Mouse (Mus musculus) stomach, embryonic 15.5 days (tissue): Measurements from ENCODE around the gene Sphk1. TPM values are rescaled to one million over a fixed set of nuclear protein-coding genes. Genes with fewer than 3 reads are reported as not detected.

Source experiments
- ATAC-seq: fragments of 200-750 bp; cut with Nextera tagmentation; 2 replicates; pipeline ENCODE4 v1.8.0; 2017; ENCODE audit warnings: low read depth, moderate number of reproducible peaks, moderate TSS enrichment; ENCODE audit not compliant: insufficient read depth, low FRiP score
- H3K27ac ChIP-seq: fragments of 300-500 bp; sonication (generic); 2 replicates; pipeline ENCODE4 v1.5.1; 2015; ENCODE audit warnings: mild to moderate bottlenecking, inconsistent platforms
- H3K27me3 ChIP-seq: fragments of 300-500 bp; sonication (generic); replicated peaks from 2 replicates; pipeline ENCODE4 v1.6.1; 2015; ENCODE audit warnings: inconsistent platforms
- H3K36me3 ChIP-seq: fragments of 300-500 bp; sonication (generic); 2 replicates; pipeline ENCODE4 v1.6.1; 2015; ENCODE audit warnings: inconsistent platforms
- H3K4me1 ChIP-seq: fragments of 300-500 bp; sonication (generic); 2 replicates; pipeline ENCODE4 v1.6.1; 2015; ENCODE audit warnings: inconsistent platforms
- H3K4me2 ChIP-seq: fragments of 300-500 bp; sonication (generic); 2 replicates; pipeline ENCODE4 v1.6.1; 2015; ENCODE audit warnings: mild to moderate bottlenecking, inconsistent platforms
- H3K4me3 ChIP-seq: fragments of 300-500 bp; sonication (generic); replicated peaks from 2 replicates; pipeline ENCODE4 v1.5.1; 2015; ENCODE audit warnings: inconsistent platforms
- H3K9ac ChIP-seq: fragments of 300-500 bp; sonication (generic); 2 replicates; pipeline ENCODE4 v1.6.1; 2015; ENCODE audit warnings: inconsistent platforms
- H3K9me3 ChIP-seq: fragments of 300-500 bp; sonication (generic); 2 replicates; pipeline ENCODE4 v1.6.1; 2016; ENCODE audit warnings: inconsistent platforms
- WGBS: fragments of 180-500 bp; shearing (Covaris S2); methylation state at CpG from one replicate; pipeline ENCODE4 v1.1.7; 2015; 5-methylcytosine and 5-hydroxymethylcytosine counted together
- polyA plus RNA-seq: library from polyadenylated mRNA; unstranded; fragments of >200 nt; fragmentation: Nextera tagmentation; extraction: Ambion mirVana; gene quantifications from 2 replicates; pipeline ENCODE4 v1.2.1, GENCODE M21; 2015

Sphk1 gene
- polyA plus RNA-seq, 1 experiment from 2014 or later, result 15.3 TPM

- Histone ChIP-seq H3K9ac (no peak within 1 kb of the TSS), H3K36me3 (no peaks in the 10 kb centered on the region), H3K4me1 (peaks cover 26% of the 10 kb centered on the region), H3K4me3 (0 out of 2 replicates have a peak within 1 kb of the TSS, but pooled peaks have one; percentile 4), H3K27me3 (no peaks in the 10 kb centered on the region), H3K27ac (peak within 1 kb of the TSS; percentile 93), H3K4me2 (peak within 1 kb of the TSS; percentile 19), H3K9me3 (no peaks in the 10 kb centered on the region)
- ATAC-seq, result no peak
- 23% methylated on average over 4 of the region's 4 CpGs for WGBS
Measured at GRCm38 (mm10) chr11:116493795-116494252, 36.9 kb upstream of the Sphk1 start, which contains the start of gene Prpsap1. TSS of gene Prpsap1 (minus strand) at chr11:116494202.

- Histone ChIP-seq H3K9ac (no peak overlapping the region), H3K27me3 (no peaks in the 10 kb centered on the region), H3K4me3 (0 out of 2 replicates have a peak overlapping the region, but pooled peaks have one; percentile 4), H3K4me1 (peaks cover 24% of the 10 kb centered on the region), H3K4me2 (0 out of 2 replicates have a peak overlapping the region, but pooled peaks have one; percentile 8), H3K9me3 (no peaks in the 10 kb centered on the region), H3K27ac (peak overlapping the region; percentile 93), H3K36me3 (no peaks in the 10 kb centered on the region)
- ATAC-seq, result peak; percentile 51
- whole genome bisulfite sequencing, result 25% methylated on average over 13 of the region's 13 CpGs
Measured at GRCm38 (mm10) chr11:116494474-116495174, 36.1 kb upstream of the Sphk1 start.

- Histone ChIP-seq H3K9ac (no peak overlapping the region), H3K36me3 (no peaks in the 10 kb centered on the region), H3K4me2 (no peak overlapping the region), H3K27ac (no peak overlapping the region), H3K9me3 (no peaks in the 10 kb centered on the region), H3K4me3 (no peak overlapping the region), H3K4me1 (peaks cover 15% of the 10 kb centered on the region; the same call in 1 of the 2 replicates), H3K27me3 (no peaks in the 10 kb centered on the region)
- WGBS, result 79% methylated on average over 4 of the region's 4 CpGs
- no peak for ATAC-seq
Measured at GRCm38 (mm10) chr11:116497313-116497712, 33.4 kb upstream of the Sphk1 start.

GRCm38 (mm10) chr11:116498596-116498995, 32.1 kb upstream of the Sphk1 start:
- H3K27me3 ChIP-seq, result no peaks in the 10 kb centered on the region

GRCm38 (mm10) chr11:116499018-116499417, 31.7 kb upstream of the Sphk1 start:
- WGBS, result 44% methylated on average over 6 of the region's 6 CpGs
- H3K27me3 ChIP-seq, result no peaks in the 10 kb centered on the region
- H3K27ac ChIP-seq, result no peak overlapping the region
- peak overlapping the region; percentile 50 for H3K4me2 ChIP-seq
- ATAC-seq, result no peak
- no peaks in the 10 kb centered on the region for H3K9me3 ChIP-seq
- H3K9ac ChIP-seq, result no peak overlapping the region
- no peaks in the 10 kb centered on the region for H3K36me3 ChIP-seq
- peak overlapping the region; percentile 21; the same call in 1 of the 2 replicates for H3K4me3 ChIP-seq
- peaks cover 12% of the 10 kb centered on the region; the same call in 1 of the 2 replicates for H3K4me1 ChIP-seq

More at GRCm38 (mm10) chr11:116498596-116498995, 32.1 kb upstream of the Sphk1 start:
- Histone ChIP-seq H3K36me3 (no peaks in the 10 kb centered on the region), H3K27ac (no peak overlapping the region), H3K4me3 (peak overlapping the region; percentile 21), H3K9me3 (no peaks in the 10 kb centered on the region), H3K9ac (no peak overlapping the region), H3K4me2 (peak overlapping the region; percentile 50), H3K4me1 (peaks cover 15% of the 10 kb centered on the region; the same call in 1 of the 2 replicates)
- no peak for ATAC-seq
- WGBS, result 28% methylated on average over 34 of the region's 34 CpGs

- Histone ChIP-seq H3K27me3 (no peaks in the 10 kb centered on the region), H3K4me2 (no peak overlapping the region), H3K4me1 (no peaks in the 10 kb centered on the region), H3K36me3 (no peaks in the 10 kb centered on the region), H3K9me3 (no peaks in the 10 kb centered on the region), H3K4me3 (no peak overlapping the region), H3K27ac (no peak overlapping the region), H3K9ac (no peak overlapping the region)
- WGBS, result 24% methylated on average over 7 of the region's 7 CpGs
- peak; percentile 19; the same call in 1 of the 2 replicates for ATAC-seq
Measured at GRCm38 (mm10) chr11:116501005-116501746, 29.5 kb upstream of the Sphk1 start.

GRCm38 (mm10) chr11:116504516-116504915, 26.2 kb upstream of the Sphk1 start:
- 89% methylated on average over 17 of the region's 17 CpGs for WGBS
- H3K4me3 ChIP-seq, result no peak overlapping the region
- H3K4me2 ChIP-seq, result no peak overlapping the region
- H3K9ac ChIP-seq, result no peak overlapping the region
- no peak overlapping the region for H3K27ac ChIP-seq
- ATAC-seq, result no peak
- H3K36me3 ChIP-seq, result no peaks in the 10 kb centered on the region
- H3K4me1 ChIP-seq, result no peaks in the 10 kb centered on the region
- H3K27me3 ChIP-seq, result no peaks in the 10 kb centered on the region
- H3K9me3 ChIP-seq, result no peaks in the 10 kb centered on the region

- no peaks in the 10 kb centered on the region for H3K9me3 ChIP-seq
- no peak for ATAC-seq
Measured at GRCm38 (mm10) chr11:116505573-116505972, 25.2 kb upstream of the Sphk1 start.

GRCm38 (mm10) chr11:116506151-116506875, 24.4 kb upstream of the Sphk1 start:
- no peak overlapping the region for H3K27ac ChIP-seq

More at GRCm38 (mm10) chr11:116505573-116505972, 25.2 kb upstream of the Sphk1 start:
- H3K4me2 ChIP-seq, result no peak overlapping the region
- H3K4me1 ChIP-seq, result no peaks in the 10 kb centered on the region
- H3K9ac ChIP-seq, result no peak overlapping the region
- no peak overlapping the region for H3K4me3 ChIP-seq
- no peaks in the 10 kb centered on the region for H3K27me3 ChIP-seq
- 66% methylated on average over 5 of the region's 5 CpGs for WGBS
- H3K36me3 ChIP-seq, result no peaks in the 10 kb centered on the region
- H3K27ac ChIP-seq, result no peak overlapping the region

GRCm38 (mm10) chr11:116508689-116509088, 22.0 kb upstream of the Sphk1 start:
- WGBS, result 23% methylated on average over 2 of the region's 2 CpGs
- H3K27ac ChIP-seq, result no peak overlapping the region
- no peak for ATAC-seq
- no peaks in the 10 kb centered on the region for H3K36me3 ChIP-seq
- no peaks in the 10 kb centered on the region for H3K4me1 ChIP-seq
- H3K9me3 ChIP-seq, result no peaks in the 10 kb centered on the region
- H3K9ac ChIP-seq, result no peak overlapping the region
- H3K4me3 ChIP-seq, result no peak overlapping the region
- no peaks in the 10 kb centered on the region for H3K27me3 ChIP-seq
- H3K4me2 ChIP-seq, result no peak overlapping the region

More at GRCm38 (mm10) chr11:116506151-116506875, 24.4 kb upstream of the Sphk1 start:
- Histone ChIP-seq H3K4me1 (no peaks in the 10 kb centered on the region), H3K4me3 (no peak overlapping the region), H3K36me3 (no peaks in the 10 kb centered on the region), H3K4me2 (no peak overlapping the region), H3K9me3 (no peaks in the 10 kb centered on the region), H3K9ac (no peak overlapping the region), H3K27me3 (no peaks in the 10 kb centered on the region)
- peak; percentile 63; the same call in 1 of the 2 replicates for ATAC-seq
- WGBS, result 74% methylated on average over 17 of the region's 17 CpGs

GRCm38 (mm10) chr11:116511301-116511868, 19.3 kb upstream of the Sphk1 start:
- no peak overlapping the region for H3K4me2 ChIP-seq
- no peak for ATAC-seq
- no peak overlapping the region for H3K9ac ChIP-seq
- H3K4me1 ChIP-seq, result 0 out of 2 replicates have a peak, but pooled peaks cover 5% of the 10 kb centered on the region
- H3K36me3 ChIP-seq, result no peaks in the 10 kb centered on the region
- no peaks in the 10 kb centered on the region for H3K9me3 ChIP-seq
- no peaks in the 10 kb centered on the region for H3K27me3 ChIP-seq
- H3K4me3 ChIP-seq, result no peak overlapping the region
- no peak overlapping the region for H3K27ac ChIP-seq
- 51% methylated on average over 7 of the region's 7 CpGs for WGBS
